Mouse (Mus musculus) liver, embryonic 14.5 days (tissue): ENCODE data around the gene Tmprss9. TPM values are rescaled to one million over a fixed set of nuclear protein-coding genes. Genes with fewer than 3 reads are reported as not detected.

ENCODE experiments used
- ATAC-seq: fragments of 200-750 bp; cut with Nextera tagmentation; 2 replicates; pipeline ENCODE4 v1.8.0; 2017; ENCODE audit warnings: moderate number of reproducible peaks, mild to moderate bottlenecking, moderate library complexity; ENCODE audit not compliant: insufficient read depth
- DNase-seq, 3 experiments: peaks; one replicate each; pipeline ENCODE4 v3.0.0-alpha.2; 2012 to 2013; ENCODE audit warnings: low read depth in 3 of 3, low spot score in 3 of 3
- H3K27ac ChIP-seq: fragments of 300-500 bp; sonication (generic); 2 replicates; pipeline ENCODE4 v1.5.1; 2014; ENCODE audit warnings: moderate library complexity, mild to moderate bottlenecking, control low read depth, inconsistent platforms
- H3K27me3 ChIP-seq: fragments of 300-500 bp; sonication (generic); 2 replicates; pipeline ENCODE4 v1.6.1; 2014; ENCODE audit warnings: mild to moderate bottlenecking, low read length, moderate library complexity; ENCODE audit not compliant: control insufficient read depth, insufficient read depth
- H3K36me3 ChIP-seq: fragments of 300-500 bp; sonication (generic); replicated peaks from 2 replicates; pipeline ENCODE4 v1.6.1; 2014; ENCODE audit warnings: low read depth; ENCODE audit not compliant: control insufficient read depth, insufficient read depth
- H3K4me1 ChIP-seq, 2 experiments: fragments of 200-500 bp in 1 of 2; fragments of 300-500 bp in 1 of 2; sonication (generic) in 1 of 2; replicated peaks; 2 replicates each; pipeline ENCODE4 v1.6.1; 2012 to 2014; ENCODE audit warnings: antibody characterized with exemption in 1 of 2, inconsistent platforms in 1 of 2, low read length in 1 of 2; ENCODE audit not compliant: control insufficient read depth in 2 of 2, insufficient read depth in 2 of 2
- H3K4me2 ChIP-seq: fragments of 300-500 bp; sonication (generic); 2 replicates; pipeline ENCODE4 v1.6.1; 2014; ENCODE audit warnings: low read depth, mild to moderate bottlenecking, control low read depth, moderate library complexity
- H3K4me3 ChIP-seq, 2 experiments: fragments of 200-500 bp in 1 of 2; fragments of 300-500 bp in 1 of 2; sonication (generic) in 1 of 2; 2 replicates each; pipeline ENCODE4 v1.5.1; 2012 to 2014; ENCODE audit warnings: low read depth in 2 of 2, low read length in 2 of 2, mild to moderate bottlenecking in 2 of 2, control low read depth in 1 of 2, inconsistent platforms in 1 of 2, moderate library complexity in 1 of 2; ENCODE audit not compliant: insufficient read depth in 1 of 2
- H3K9ac ChIP-seq: fragments of 300-500 bp; sonication (generic); replicated peaks from 2 replicates; pipeline ENCODE4 v1.6.1; 2014; ENCODE audit warnings: mild to moderate bottlenecking, control low read depth, moderate library complexity
- H3K9me3 ChIP-seq: fragments of 300-500 bp; sonication (generic); 2 replicates; pipeline ENCODE4 v1.6.1; 2016; ENCODE audit warnings: low read length, mixed read lengths; ENCODE audit not compliant: control insufficient read depth
- CTCF ChIP-seq: IDR thresholded peaks from 2 replicates; pipeline ENCODE4 v1.5.1; 2016; ENCODE audit warnings: antibody characterized with exemption, low read depth, control low read depth
- EP300 ChIP-seq: IDR thresholded peaks from 2 replicates; pipeline ENCODE4 v1.6.1; 2016; ENCODE audit warnings: antibody characterized with exemption, low read depth
- WGBS: fragments of 180-500 bp; shearing (Covaris S2); extraction: QIAGEN DNeasy Blood & Tissue Kit; methylation state at CpG from one replicate; pipeline ENCODE4 v1.1.7; 2014; ENCODE audit not compliant: insufficient replicate concordance; 5-methylcytosine and 5-hydroxymethylcytosine counted together
- polyA plus RNA-seq, 2 experiments: library from polyadenylated mRNA; depleted of rRNA in 1 of 2; stranded (reverse) in 1 of 2; unstranded in 1 of 2; fragments of >200 nt; fragmentation: Nextera tagmentation in 1 of 2; extraction: Ambion mirVana in 1 of 2; gene quantifications; 2 replicates each; pipeline versions ENCODE4 v1.2.1 to v1.2.3; 2012 to 2014

The Tmprss9 gene
- polyA plus RNA-seq, 2 experiments = 0.06 TPM; not detected in 1

- DNase-seq (no peak), ATAC-seq (no peak)
- H3K4me3 ChIP-seq = peak overlapping the region; percentile 69 to 100
- H3K27me3 ChIP-seq = no peaks in the 10 kb centered on the region
- TF ChIP-seq CTCF = no peak
- TF ChIP-seq EP300 = no peak
- 34% methylated on average over 8 of the region's 8 CpGs for WGBS
- peaks cover 16% of the 10 kb centered on the region for H3K36me3 ChIP-seq
- peak overlapping the region; percentile 99 for H3K9ac ChIP-seq
- H3K4me1 ChIP-seq = peaks cover 57 to 62% of the 10 kb centered on the region in 2 experiments
- peak overlapping the region; percentile 99 for H3K4me2 ChIP-seq
- peak overlapping the region; percentile 100 for H3K27ac ChIP-seq
- no peaks in the 10 kb centered on the region for H3K9me3 ChIP-seq
Measured at GRCm38 (mm10) chr10:80857386-80857785, 14.3 kb upstream of the Tmprss9 start.

GRCm38 (mm10) chr10:80857848-80858247 is 13.8 kb upstream of the Tmprss9 start:
- H3K4me3 ChIP-seq = peak overlapping the region; percentile 69 to 100
- H3K27me3 ChIP-seq = no peaks in the 10 kb centered on the region
- peak in 2 of 3 experiments; percentile 53 to 61 for DNase-seq
- peak; percentile 74 for ATAC-seq
- TF ChIP-seq CTCF = no peak
- no peak for TF ChIP-seq EP300
- WGBS = 13% methylated on average over 3 of the region's 3 CpGs
- H3K27ac ChIP-seq = peak overlapping the region; percentile 100
- peak overlapping the region; percentile 99 for H3K4me2 ChIP-seq
- H3K9me3 ChIP-seq = no peaks in the 10 kb centered on the region
- peaks cover 21% of the 10 kb centered on the region for H3K36me3 ChIP-seq
- peak overlapping the region; percentile 99 for H3K9ac ChIP-seq
- H3K4me1 ChIP-seq = peaks cover 62 to 67% of the 10 kb centered on the region in 2 experiments

- Histone ChIP-seq H3K4me3 (peak overlapping the region; percentile 69 to 100), H3K4me2 (peak overlapping the region; percentile 99), H3K27me3 (no peaks in the 10 kb centered on the region), H3K36me3 (peaks cover 27% of the 10 kb centered on the region), H3K9me3 (no peaks in the 10 kb centered on the region), H3K27ac (peak overlapping the region; percentile 100), H3K9ac (peak overlapping the region; percentile 99), H3K4me1 (peaks cover 67 to 69% of the 10 kb centered on the region in 2 experiments)
- WGBS = 14% methylated on average over 7 of the region's 7 CpGs
- TF ChIP-seq CTCF (no peak), EP300 (peak; percentile 97)
- ATAC-seq (peak; percentile 83), DNase-seq (peak; percentile 95 to 97 (median 95))
Measured at GRCm38 (mm10) chr10:80858350-80858935, 13.2 kb upstream of the Tmprss9 start.

- Histone ChIP-seq H3K4me2 (peak overlapping the region; percentile 57), H3K9me3 (no peaks in the 10 kb centered on the region), H3K27me3 (no peaks in the 10 kb centered on the region), H3K9ac (peak overlapping the region; percentile 52), H3K36me3 (peaks cover 57% of the 10 kb centered on the region), H3K4me3 (no peak overlapping the region), H3K27ac (peak overlapping the region; percentile 87), H3K4me1 (peaks cover 49 to 54% of the 10 kb centered on the region in 2 experiments)
- ATAC-seq (peak; percentile 27; the same call in 1 of the 2 replicates), DNase-seq (no peak)
- TF ChIP-seq EP300 = no peak
- TF ChIP-seq CTCF = no peak
- 57% methylated on average over 5 of the region's 5 CpGs for WGBS
Measured at GRCm38 (mm10) chr10:80862305-80862704, 9.3 kb upstream of the Tmprss9 start.

GRCm38 (mm10) chr10:80864446-80864845 is 7.2 kb upstream of the Tmprss9 start:
- no peak for DNase-seq
- Histone ChIP-seq H3K4me1 (peaks cover 29 to 37% of the 10 kb centered on the region in 2 experiments), H3K36me3 (peaks cover 70% of the 10 kb centered on the region), H3K27ac (no peak overlapping the region), H3K4me3 (no peak overlapping the region), H3K27me3 (no peaks in the 10 kb centered on the region), H3K9me3 (no peaks in the 10 kb centered on the region), H3K9ac (no peak overlapping the region), H3K4me2 (no peak overlapping the region)
- ATAC-seq = no peak
- WGBS = 92% methylated on average over 16 of the region's 16 CpGs
- no peak for TF ChIP-seq CTCF
- no peak for TF ChIP-seq EP300
